Mouse (Mus musculus) monocyte, adult 5-6 weeks (primary cell): ENCODE results near the gene Sipa1l1. TPM values are rescaled to one million over a fixed set of nuclear protein-coding genes. Genes with fewer than 3 reads are reported as not detected.

Source experiments
- ATAC-seq: fragments of 153-309, 156-312 bp; replicated peaks from 2 replicates; pipeline ENCODE4 v1.8.0; 2017; ENCODE audit warnings: mild to moderate bottlenecking; ENCODE audit not compliant: low TSS enrichment, insufficient number of reproducible peaks, severe bottlenecking, poor library complexity, low FRiP score
- total RNA-seq: library from RNA; stranded (forward); fragments of 200-1000, 200-491, 200-594 nt; gene quantifications from 3 replicates; pipeline ENCODE4 v1.2.3, GENCODE M21; 2017

Gene Sipa1l1
- total RNA-seq, 1 experiment from 2014 or later, result 44.5 TPM

GRCm38 (mm10) chr12:82230127-82230526, 61.0 kb downstream of the Sipa1l1 start:
- ATAC-seq, result no peak

DNA sequence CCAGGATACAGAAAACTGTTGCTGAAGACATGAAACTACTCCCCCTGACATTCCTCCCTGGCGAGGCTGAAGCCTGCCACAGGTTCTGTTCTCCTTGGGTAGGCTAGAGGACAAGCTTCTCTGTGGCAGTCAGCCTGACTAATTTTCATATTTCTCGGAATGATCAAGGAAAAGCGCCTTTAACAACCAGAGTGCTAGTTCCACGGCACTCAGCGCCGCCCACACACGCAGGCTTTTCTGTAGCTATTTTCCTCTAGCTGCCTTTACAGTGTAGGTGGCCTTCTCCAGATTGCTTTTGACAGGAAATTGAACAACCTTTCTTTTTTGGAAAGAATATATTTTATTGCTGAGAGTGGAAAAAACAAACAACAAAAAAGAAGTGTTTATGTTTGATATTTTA, 62.1 kb downstream of the Sipa1l1 start:
- ATAC-seq, result no peak

GRCm38 (mm10) chr12:82233177-82233576, 64.1 kb downstream of the Sipa1l1 start:
- no peak for ATAC-seq

DNA sequence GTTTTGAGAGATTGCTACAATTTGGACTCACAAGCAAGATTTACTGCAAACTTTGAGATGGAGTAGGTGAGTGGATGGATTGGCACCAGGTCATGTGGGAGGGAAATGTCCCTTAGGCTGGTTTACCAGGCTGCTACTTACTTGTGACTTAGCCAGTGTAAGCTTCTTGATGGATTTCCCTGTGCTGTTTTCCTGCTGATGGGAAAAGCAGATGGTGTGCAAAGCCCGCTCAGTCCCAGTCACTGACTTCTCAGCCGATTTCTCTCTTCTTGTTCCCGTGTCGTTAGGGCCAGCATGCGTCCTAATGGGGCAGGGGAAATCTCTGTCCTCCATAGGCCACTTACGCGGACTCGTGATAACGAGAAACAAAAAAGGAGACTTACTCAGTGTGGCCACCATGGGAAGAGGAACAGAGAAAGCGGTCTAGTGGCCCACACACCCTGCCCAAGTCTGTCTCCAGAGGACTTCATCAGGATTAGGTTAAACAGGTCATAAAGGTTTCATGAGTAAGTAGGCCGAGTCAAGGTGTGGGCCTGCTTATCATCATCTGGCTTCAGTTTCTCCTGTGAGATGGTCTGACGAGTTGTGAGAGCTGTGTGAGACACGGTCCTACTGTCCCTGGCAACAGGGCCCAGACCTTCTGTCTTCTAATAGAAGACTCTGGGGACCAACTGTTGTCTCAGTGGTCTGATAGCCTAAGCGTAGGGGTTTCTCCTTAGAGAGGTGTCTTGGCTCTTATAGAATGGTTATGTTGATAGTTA, 65.5 kb downstream of the Sipa1l1 start:
- no peak for ATAC-seq

- no peak for ATAC-seq
These were observed 68.0 kb downstream of the Sipa1l1 start for GRCm38 (mm10) chr12:82237095-82237494.

- no peak for ATAC-seq
These were observed 68.8 kb downstream of the Sipa1l1 start for GRCm38 (mm10) chr12:82237946-82238345.

DNA sequence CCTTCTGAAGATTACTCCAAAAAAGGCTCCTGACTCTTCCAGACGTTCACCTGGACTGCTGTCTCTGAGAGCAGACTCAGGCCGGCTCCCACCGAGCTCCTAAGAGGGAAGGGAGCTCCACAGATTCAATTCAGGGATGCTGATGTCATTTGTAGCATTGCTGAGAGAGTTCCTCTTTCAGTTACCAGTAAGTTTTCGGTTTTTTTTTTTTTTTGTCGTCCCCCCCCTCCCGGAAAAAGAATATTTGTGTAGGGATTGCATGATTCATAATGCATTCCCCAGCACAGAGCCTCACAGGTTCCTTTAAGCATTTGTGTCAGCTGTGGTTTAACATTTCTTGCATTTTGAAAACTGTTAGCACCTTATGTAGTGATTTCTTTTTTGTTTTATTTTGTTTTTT, 71.6 kb downstream of the Sipa1l1 start:
- no peak for ATAC-seq

DNA sequence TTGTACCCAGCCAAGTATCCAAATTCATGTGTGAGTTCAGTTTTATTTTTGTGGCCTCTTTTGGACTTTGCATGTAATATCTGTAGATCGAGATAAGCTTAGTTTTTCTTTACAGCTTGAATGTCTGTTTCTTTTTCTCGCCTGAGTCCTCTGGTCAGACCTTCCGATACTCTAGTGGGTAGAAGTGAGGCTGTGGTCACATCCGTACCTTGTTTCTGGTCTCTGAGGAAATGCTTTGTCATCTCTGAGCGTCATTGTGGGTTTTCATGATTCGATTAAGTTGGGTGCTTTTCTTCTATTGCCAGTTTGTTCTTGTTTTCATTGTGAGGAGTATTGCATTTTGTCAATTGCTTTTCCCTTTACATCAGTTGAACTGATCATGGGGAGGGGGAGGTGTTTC, 76.1 kb downstream of the Sipa1l1 start:
- peak; percentile 79 for ATAC-seq

GRCm38 (mm10) chr12:82246422-82246821, 77.3 kb downstream of the Sipa1l1 start:
- peak; percentile 63 for ATAC-seq

GRCm38 (mm10) chr12:82247371-82248258, 78.5 kb downstream of the Sipa1l1 start:
- ATAC-seq, result no peak

DNA sequence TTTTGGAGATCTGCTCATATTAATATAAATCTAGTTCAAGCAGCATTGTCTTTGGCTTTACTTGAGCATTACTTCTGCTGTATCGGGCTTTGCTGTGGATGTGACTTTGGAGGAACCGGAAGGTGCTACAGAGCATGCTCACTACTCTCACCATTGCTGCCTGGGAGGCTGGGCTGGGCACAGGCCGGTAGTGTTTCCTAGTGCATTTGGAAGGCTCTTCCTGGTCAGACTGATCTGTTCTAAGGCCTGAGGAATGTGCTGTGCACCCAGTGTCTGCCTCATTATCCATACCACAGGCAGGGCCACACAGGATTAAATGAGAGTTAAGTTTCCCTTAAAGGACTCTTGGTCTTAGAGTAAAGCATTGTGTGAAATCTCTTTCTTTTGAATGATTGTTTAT, 79.4 kb downstream of the Sipa1l1 start:
- ATAC-seq, result no peak

DNA sequence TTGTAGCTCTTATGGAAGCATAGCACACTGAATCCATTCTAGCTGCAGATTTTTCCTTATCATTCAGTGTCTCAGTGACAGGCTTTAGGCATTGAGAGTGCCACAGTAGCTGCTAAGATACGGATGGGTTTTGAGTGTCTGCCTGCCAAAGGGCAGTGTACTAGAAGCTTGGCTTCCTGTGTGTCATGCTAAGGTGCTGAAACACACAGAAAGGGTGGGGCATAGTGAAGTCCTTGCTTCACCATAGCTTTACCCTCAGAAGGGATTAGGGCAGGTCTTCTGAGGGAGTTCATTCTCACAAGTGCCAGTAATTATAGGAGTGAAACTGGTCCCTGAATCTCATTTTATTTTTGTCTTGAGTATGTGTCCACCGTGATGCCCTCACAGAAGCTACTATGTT, 82.2 kb downstream of the Sipa1l1 start:
- ATAC-seq, result no peak

DNA sequence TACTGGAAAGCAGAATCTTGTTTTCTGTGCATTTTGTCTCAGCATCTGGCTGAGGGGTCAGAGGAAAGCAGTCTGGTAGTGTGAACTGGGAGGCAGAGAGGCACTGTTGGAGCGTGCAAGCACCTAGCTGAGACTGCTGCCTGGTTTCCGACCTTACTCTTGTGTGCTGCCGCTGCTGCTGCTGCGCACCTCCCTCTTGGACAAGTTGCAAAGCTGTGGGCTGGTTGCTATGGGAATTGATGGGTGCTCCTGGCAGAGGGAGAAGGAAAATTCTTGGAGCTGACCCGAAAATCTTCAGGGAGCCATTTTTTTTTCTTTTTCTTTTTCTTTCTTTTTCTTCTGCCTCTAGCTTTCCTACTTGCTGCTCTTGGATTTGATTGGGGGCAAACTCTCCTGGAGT, 85.0 kb downstream of the Sipa1l1 start:
- no peak for ATAC-seq

DNA sequence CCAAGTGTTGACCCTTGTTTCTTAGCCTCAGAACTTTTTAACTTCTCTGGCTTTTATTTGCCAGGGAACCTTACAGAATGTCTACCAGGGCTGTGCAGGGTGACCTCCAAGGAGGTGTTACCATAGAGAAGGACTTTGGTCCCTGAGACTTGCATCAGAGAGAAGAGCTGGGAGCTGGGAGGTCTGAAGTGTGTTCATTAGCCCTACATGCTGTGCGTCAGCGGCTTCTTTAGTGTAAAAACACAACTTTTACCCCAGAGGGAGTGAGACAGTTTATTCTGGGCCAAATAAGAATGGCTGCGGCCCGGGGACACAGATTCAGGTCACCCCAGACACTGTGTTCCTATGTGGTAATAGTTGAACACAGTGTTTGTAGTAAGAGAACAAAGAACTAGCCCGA, 86.9 kb downstream of the Sipa1l1 start:
- no peak for ATAC-seq

GRCm38 (mm10) chr12:82256921-82257500, 87.9 kb downstream of the Sipa1l1 start:
- ATAC-seq, result no peak

DNA sequence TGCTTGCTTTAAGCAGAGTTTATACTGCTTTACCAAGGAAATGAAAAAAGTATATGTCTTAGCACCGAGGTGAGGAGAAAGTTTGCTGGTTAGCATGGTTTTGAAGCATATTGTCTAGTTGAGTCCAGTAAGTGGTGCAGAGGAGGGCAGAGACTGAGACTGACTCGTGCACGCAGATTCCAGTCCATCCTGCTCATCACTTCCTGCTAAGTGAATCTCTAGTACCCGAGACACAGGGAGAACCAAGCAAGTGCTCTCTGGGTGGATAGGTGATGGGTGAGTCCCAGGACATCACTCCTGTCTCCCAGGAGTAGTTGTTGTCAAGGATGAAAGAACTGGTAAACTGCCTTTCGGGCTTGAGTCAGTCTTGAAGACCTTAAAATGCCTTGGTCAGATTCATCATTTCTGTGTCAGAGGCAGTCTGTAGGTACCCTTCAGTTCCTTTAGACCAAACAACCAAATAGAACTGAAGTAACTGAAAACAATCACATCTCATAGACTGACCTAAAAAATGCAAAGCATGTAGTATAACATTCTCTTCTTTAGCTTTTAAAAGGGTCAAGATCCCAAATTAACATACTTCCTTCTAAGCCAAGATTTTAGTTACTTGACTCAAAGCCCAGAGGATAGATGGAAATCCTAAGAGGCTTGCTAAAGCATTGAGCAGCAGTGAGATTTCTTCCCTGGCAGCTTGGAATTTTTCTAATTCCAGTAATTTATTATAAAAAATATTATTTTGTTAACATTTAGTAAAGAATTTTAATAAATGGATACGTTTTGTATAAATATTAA, 89.1 kb downstream of the Sipa1l1 start:
- ATAC-seq, result no peak

DNA sequence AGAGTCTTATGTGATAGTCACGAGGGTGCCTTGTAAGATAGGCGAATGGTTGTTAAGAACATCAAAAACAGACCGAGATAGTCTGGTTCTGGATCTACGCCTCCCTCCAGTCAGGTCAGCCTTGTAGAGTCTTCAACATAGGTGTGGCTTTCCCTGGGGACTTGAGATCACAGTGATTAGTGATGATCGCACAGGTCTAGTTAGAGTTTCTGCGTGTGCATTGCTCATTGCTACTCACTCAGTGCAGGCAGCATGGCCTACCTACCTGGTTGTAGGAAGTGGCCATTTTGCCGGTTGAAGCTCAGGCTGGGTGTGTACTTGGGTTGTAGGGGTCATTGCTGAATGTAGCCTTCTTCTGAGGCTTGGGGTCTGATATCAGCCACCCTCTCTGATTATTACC, 94.3 kb downstream of the Sipa1l1 start:
- no peak for ATAC-seq

DNA sequence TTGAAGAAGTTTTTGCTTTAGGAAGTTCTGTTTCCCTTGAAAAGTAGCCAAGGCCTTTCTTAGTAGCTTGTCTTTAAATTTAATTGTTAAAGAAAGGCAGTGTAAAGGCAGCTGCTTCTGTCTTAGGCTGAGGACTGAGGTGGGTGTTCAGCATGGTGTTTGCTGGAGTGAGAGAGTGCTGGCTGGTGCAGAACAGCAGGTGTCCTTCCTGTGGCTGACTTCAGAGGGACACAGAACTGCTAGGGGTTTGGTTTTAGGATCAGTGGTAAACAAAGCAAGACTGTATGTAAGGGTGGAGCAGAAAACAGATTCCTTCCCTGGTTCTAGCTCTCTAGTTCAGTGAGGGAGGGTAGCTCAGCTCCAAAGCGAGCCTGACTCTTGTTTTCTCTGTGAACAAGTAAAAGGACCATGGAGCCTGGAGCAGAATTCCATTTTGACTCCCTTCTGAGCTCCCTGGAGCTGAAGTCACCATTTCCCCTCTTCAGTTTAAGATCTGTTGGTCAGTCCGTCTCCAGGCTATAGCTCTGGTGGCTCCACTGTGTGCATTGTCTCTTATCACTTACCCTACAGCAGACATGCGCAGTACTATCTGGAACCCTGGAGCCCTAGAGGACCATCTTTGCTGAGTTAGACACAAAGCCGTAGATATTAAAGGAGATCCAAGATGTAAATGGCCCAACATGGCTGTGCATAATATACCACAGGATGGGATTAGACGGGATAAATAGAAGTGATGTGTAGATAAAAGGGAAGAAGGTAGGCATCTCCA, 95.1 kb downstream of the Sipa1l1 start:
- no peak for ATAC-seq
